In the genomic region with DNA sequence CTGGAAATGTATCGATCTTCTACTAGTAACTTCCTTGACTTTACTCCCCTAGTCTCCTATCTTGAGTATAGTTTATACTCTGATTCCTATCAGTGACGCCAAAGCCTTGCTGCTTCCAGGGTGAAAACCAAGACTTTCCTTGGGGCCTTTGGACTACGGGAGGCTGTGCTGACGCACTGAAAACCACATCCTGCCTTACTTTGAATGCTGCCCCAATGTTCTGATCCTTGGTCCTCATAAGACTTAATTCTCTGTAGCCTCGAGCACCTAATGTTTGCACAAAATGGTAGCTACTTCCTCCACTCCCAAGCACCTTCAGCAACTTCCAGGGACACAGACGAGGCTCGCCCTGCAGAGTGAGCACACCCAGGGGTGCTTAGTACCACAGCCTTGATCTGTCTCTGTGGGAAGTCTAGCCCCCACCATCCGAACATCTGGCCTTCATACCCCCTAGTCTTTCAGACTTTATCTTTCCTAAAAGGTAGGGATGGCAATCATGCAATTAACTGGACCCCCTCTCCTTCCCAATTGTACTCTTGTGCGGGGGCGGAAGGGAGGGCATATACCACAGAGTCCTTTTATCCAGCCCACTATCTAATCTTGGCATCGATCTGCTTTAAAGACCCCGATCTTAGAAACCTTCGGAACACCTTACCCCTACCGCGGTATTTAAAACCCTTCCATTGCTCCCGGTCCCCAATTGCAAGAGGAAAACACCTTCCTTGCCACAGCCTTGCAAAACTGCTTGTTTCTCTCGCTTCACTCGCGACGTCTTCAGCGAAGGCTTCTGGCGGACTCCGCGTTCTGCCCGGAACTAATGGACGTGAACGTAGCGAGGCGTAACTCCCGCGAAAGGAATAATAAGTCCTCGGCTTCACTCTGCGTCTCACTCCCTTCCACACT, we compare ENCODE assay signal across 8 mouse cellular contexts. TPM values are rescaled to one million over a fixed set of nuclear protein-coding genes. Genes with fewer than 3 reads are reported as not detected.
DNase-seq lines count a peak whose midpoint lies in the region; ATAC-seq lines count a peak whose summit lies in the region.

No protein-coding gene starts in this region.

- peak overlapping the region; percentile 60 for H3K27ac ChIP-seq in heart, embryonic 11.5 days (ENCODE audit: low read depth, low read length)
- peak overlapping the region; percentile 59 for H3K27ac ChIP-seq in forebrain, embryonic 13.5 days
- H3K27ac ChIP-seq in liver, embryonic 13.5 days = peak overlapping the region; percentile 76

- WGBS in heart, embryonic 11.5 days (ENCODE audit: insufficient replicate concordance) = 9% methylated on average over 33 of the region's 33 CpGs
- whole genome bisulfite sequencing in forebrain, embryonic 13.5 days = 12% methylated on average over 33 of the region's 33 CpGs
- WGBS in liver, embryonic 13.5 days (ENCODE audit: insufficient replicate concordance) = 5% methylated on average over 33 of the region's 33 CpGs

- H3K4me1 ChIP-seq in heart, embryonic 11.5 days (ENCODE audit: control insufficient read depth, insufficient read depth, low read length) = peaks cover 9% of the 10 kb centered on the region; the same call in 1 of the 2 replicates
- peaks cover 33% of the 10 kb centered on the region for H3K4me1 ChIP-seq in forebrain, embryonic 13.5 days
- peaks cover 41% of the 10 kb centered on the region for H3K4me1 ChIP-seq in liver, embryonic 13.5 days (replicated peaks)

- no peaks in the 10 kb centered on the region for H3K27me3 ChIP-seq in heart, embryonic 11.5 days (ENCODE audit: control insufficient read depth, insufficient read depth, low read length)
- no peaks in the 10 kb centered on the region for H3K27me3 ChIP-seq in forebrain, embryonic 13.5 days
- no peaks in the 10 kb centered on the region for H3K27me3 ChIP-seq in liver, embryonic 13.5 days

- peak overlapping the region; percentile 96 for H3K4me2 ChIP-seq in heart, embryonic 11.5 days
- peak overlapping the region; percentile 71 for H3K4me2 ChIP-seq in forebrain, embryonic 13.5 days
- H3K4me2 ChIP-seq in liver, embryonic 13.5 days = peak overlapping the region; percentile 98

- no peak; the same call in 1 of the 2 replicates for ATAC-seq in heart, embryonic 11.5 days (replicated peaks; ENCODE audit: insufficient number of reproducible peaks, low FRiP score, low TSS enrichment)
- ATAC-seq in forebrain, embryonic 13.5 days = peak; percentile 10; the same call in 1 of the 2 replicates
- ATAC-seq in liver, embryonic 13.5 days (ENCODE audit: low read depth) = 0 out of 2 replicates have a peak, but pooled peaks have one; percentile 2

- intact Hi-C loops in left cerebral cortex, postnatal 36 days (cut with DNase I) = loop anchor here (10.0 kb wide), 1 partner anchor 162 kb away; a partner anchor contains a TSS

- H3K4me3 ChIP-seq in heart, embryonic 11.5 days (ENCODE audit: low read depth, low read length) = peak overlapping the region; percentile 96
- H3K4me3 ChIP-seq in forebrain, embryonic 13.5 days = peak overlapping the region; percentile 95
- peak overlapping the region; percentile 97 for H3K4me3 ChIP-seq in liver, embryonic 13.5 days (replicated peaks)

- no peaks in the 10 kb centered on the region for H3K9me3 ChIP-seq in heart, embryonic 11.5 days (replicated peaks; ENCODE audit: control insufficient read depth, low read length)
- no peaks in the 10 kb centered on the region for H3K9me3 ChIP-seq in forebrain, embryonic 13.5 days (replicated peaks)
- H3K9me3 ChIP-seq in liver, embryonic 13.5 days (replicated peaks) = no peaks in the 10 kb centered on the region

- no peaks in the 10 kb centered on the region for H3K36me3 ChIP-seq in heart, embryonic 11.5 days (ENCODE audit: control insufficient read depth, insufficient read depth, low read length)
- H3K36me3 ChIP-seq in forebrain, embryonic 13.5 days (ENCODE audit: poor library complexity, severe bottlenecking) = no peaks in the 10 kb centered on the region
- no peaks in the 10 kb centered on the region for H3K36me3 ChIP-seq in liver, embryonic 13.5 days

- DNase-seq in heart, postnatal 4 days = no peak
- peak; percentile 4 to 29 for DNase-seq in CD8-positive naive resting alpha-beta T cell, adult 2 months (ENCODE audit: low read depth in 2 of 2, low spot score in 2 of 2)
- no peak for DNase-seq in liver, embryonic 13.5 days
- DNase-seq in thymus, postnatal 14 days = peak; percentile 27
- DNase-seq in adrenal gland, postnatal 36 days = no peak
- DNase-seq in left cerebral cortex, postnatal 36 days (ENCODE audit: low spot score in 2 of 2) = no peak

- peak overlapping the region; percentile 84 for H3K9ac ChIP-seq in heart, embryonic 11.5 days (ENCODE audit: low read depth, low read length)
- H3K9ac ChIP-seq in forebrain, embryonic 13.5 days = peak overlapping the region; percentile 91
- H3K9ac ChIP-seq in liver, embryonic 13.5 days = peak overlapping the region; percentile 96

RNA-seq across cellular contexts. Expression of a gene that starts 0.8 kb away (rescaled TPM):
- 1.4 and 1.7 TPM in 2 replicates for polyA plus RNA-seq in heart, embryonic 11.5 days (2014; fragmentation: Nextera tagmentation; extraction: Ambion mirVana)
- total RNA-seq in heart, postnatal 4 days (2021) = 1 to 10 TPM; 7.4 TPM
- 2.8 and 3.9 TPM in 2 replicates for polyA plus RNA-seq in forebrain, embryonic 13.5 days (2015; fragmentation: Nextera tagmentation; extraction: Ambion mirVana)
- polyA plus RNA-seq in liver, embryonic 13.5 days (2015; fragmentation: Nextera tagmentation; extraction: Ambion mirVana) = 1.1 and 1.3 TPM in 2 replicates
- 10 to 100 TPM; 11.4 to 13.0 TPM for total RNA-seq in adrenal gland, postnatal 36 days (2021)
- 10 to 100 TPM; 16.3 to 17.0 TPM for total RNA-seq in left cerebral cortex, postnatal 36 days (2021)

Comparison
In these comparisons a context has a peak if more than half of its experiments do, and no peak if none do; other contexts are left out.
1. DNase-seq: peak in CD8-positive naive resting alpha-beta T cell, adult 2 months (2 of 2) and thymus, postnatal 14 days (single experiment); none in heart, postnatal 4 days (single experiment), liver, embryonic 13.5 days (single experiment), adrenal gland, postnatal 36 days (0 of 2) and left cerebral cortex, postnatal 36 days (0 of 2).
2. Peak in every context shown above with its lines, with median percentiles within 50 percentile points of each other: H3K27ac ChIP-seq, H3K4me2 ChIP-seq, H3K4me3 ChIP-seq and H3K9ac ChIP-seq.